Mouse (Mus musculus): ENCODE results near the gene Higd1a.

- TF ChIP-seq EP300 (optimal IDR thresholded peaks at IDR 0.05) (no peak), CTCF (IDR thresholded peaks at IDR 0.05; ENCODE audit: low read depth) (no peak)
Measured at GRCm38 (mm10) chr9:121865425-121866008, 7.4 kb upstream of the Higd1a start.

Measured in stomach, postnatal 0 days (tissue).